Mouse (Mus musculus): ENCODE measurements around the gene Bcl2l15.

DNA sequence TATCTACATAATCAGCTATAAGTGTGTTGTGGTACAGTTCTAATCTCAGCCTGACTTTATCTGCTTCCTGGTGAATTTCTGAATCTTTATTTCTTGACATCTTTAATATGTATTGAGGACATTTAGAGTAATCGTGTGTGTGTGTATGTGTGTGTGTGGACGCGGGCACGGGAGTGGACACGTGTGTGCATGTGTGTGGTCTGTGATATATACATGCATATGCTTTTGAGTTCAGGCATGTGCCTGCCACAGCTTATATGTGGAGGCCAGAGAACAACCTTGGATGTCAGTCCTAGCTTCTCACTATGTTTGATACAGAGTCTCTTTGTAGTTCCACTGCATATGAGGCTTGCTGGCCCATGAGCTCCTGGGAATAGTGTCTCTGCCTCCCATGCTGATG, 4.1 kb downstream of the Bcl2l15 start:
- TF ChIP-seq CTCF (IDR thresholded peaks at IDR 0.05; ENCODE audit: insufficient read depth, low read depth, low read length) (no peak), POLR2A (IDR thresholded peaks at IDR 0.05; ENCODE audit: insufficient read depth, low read depth, low read length) (no peak)

Data from olfactory bulb, adult 2 months (tissue).